Mouse (Mus musculus) c-Kit-positive CD71-negative TER-119-negative erythroid progenitor cells, embryonic 14.5 days (primary cell): ENCODE results near the gene Ncam2.

Source experiments
- DNase-seq: peaks from one replicate; pipeline ENCODE4 v3.0.0-alpha.2; 2013; ENCODE audit warnings: low read depth

Gene Ncam2

DNA sequence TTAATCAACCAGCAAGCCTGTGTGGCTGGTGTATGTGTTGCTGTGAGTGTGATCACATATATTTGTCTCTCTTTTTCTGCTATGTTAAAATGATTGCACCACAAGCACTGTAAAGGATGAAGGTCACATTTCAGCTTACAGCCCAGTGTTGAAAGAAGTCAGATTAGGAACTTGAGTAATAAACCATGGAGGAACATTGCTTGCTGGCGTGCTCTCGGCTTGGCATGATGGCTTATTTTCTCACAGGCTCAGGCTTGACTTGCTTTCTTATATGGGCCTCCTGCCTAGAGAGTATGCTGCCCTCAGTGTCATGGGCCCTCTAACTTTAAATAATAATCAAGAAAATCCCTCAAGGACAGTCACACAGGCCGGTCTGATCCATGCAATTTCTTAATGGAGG lies 449.8 kb downstream of the Ncam2 start:
- no peak for DNase-seq

DNA sequence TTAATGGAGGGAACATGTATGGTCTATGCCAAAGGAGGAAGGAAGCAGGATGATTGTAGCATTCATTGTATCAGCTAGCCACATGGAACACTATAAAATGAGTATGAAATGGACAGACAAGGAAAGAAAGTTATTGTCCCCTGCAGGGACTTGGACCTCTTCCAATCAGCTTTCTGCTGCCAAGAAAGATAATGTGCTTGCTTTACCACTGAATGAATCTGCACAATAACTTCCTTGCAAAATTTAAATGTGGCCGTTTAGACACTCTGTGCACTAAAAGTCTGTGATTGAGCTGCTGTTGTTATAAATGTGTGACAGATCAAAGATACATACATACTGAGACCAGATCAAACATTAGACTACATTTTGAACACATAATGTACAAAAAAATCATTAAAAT lies 451.1 kb downstream of the Ncam2 start:
- no peak for DNase-seq

DNA sequence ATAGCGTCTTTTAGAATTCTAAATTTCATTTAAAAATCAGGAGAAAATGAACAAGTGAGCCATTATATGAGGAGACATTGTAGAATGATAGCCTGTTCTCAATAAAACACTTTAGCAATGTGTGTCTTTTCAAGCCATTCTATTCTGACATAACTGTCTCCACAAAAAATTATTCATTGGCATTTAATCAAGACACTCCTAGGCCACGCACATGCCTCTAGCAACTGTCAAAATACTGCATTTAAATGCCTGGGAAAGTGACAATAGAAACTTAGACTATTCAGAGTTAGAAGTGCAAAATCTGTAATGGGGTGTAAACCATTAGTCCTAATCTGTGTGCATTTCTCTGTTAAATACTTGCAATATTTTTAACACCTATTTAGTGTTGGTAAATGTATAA lies 456.1 kb downstream of the Ncam2 start:
- DNase-seq: no peak

DNA sequence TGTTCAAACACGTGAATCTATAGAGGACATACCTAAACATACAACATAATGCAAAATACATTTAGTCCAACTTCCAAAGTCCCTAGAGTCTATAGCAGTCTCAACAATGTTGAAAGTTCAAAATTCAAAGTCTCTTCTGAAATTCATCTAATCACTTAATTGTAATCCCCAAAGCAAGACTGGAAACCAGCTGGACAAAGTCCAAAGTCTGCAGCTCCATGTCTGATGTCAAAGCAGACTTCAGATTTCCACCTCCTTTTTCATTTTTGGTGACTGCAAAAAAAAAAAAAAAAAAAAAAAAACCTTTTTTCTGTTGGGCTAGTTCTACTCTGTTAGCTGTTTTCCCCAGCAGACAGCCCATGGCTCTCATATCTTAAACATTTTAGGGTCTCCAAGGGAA lies 473.4 kb downstream of the Ncam2 start:
- DNase-seq: no peak

DNA sequence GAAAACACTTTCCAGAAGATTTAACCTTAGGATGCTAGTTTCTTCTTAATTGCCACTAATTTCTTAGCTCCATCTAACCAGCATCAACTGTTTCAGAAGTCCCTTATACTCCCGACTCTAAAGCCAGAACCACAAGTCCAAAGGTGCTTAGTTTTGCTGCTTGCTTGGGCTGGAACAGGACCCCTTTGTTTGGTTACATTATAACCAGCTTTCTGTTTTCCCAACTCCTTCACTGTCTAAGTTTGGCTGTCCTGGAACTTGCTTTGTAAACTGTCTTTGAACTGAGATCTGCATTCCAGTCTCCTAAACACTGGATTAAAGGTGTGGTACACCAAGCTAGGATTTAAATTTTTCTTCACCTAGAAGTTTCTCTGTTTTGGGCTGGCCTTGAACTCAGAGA lies 475.0 kb downstream of the Ncam2 start:
- DNase-seq: no peak
